Mouse (Mus musculus): Measurements from ENCODE around the gene Rtn4ip1.
"Not testable (repeated sequence)": the region's sequence is repeated elsewhere in the genome, so short reads cannot be mapped to it uniquely, and the experiment has no call there.

The Rtn4ip1 gene

GRCm38 (mm10) chr10:43901578-43902194 is at the start of gene Rtn4ip1, which contains the start of gene Qrsl1:
Gene Rtn4ip1, plus strand, starts transcription at chr10:43901807.
Gene Qrsl1, minus strand, starts transcription at chr10:43901745.
- in situ Hi-C loops (cut with MboI, MseI): no loop called here

DNA sequence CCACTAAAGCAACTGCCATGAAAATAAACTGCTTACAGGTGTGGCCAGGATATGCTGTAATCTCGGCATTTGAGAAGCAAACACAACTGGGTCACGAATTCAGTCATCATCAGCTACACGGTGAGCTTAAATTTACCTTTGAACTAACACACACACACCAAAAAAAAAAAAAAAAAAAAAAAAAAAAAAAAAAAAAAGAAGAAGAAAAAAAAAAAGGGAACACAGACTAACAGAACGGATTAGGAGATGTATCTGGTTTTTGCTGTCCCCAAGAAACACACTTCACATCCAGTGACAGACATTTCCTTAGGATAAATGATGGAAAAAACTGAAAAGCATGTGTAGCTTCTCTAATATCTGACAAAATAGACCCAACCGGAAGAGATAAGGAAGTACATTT is 49.7 kb upstream of the Rtn4ip1 start:
- in situ Hi-C loops (cut with MboI, MseI): no loop called here

DNA sequence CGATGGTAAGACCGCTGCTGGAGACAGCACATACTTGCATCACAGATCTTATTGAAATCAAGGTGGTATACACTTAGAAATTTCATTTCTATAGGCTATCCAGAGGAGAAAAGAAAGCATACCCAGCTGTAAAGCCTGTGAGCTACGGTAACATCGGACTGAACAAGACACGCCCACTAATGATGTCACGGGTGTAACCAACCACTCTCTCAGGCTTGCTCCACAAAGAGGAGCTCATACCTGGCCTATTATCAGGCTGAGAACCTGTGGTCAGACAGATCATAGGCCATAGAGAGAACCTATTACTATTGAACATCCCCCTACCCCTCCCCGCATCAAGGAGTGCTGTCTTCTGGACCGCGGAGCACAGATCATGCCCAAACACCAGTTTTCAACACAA is 45.7 kb upstream of the Rtn4ip1 start:
- in situ Hi-C loops (cut with MboI, MseI): no loop called here

DNA sequence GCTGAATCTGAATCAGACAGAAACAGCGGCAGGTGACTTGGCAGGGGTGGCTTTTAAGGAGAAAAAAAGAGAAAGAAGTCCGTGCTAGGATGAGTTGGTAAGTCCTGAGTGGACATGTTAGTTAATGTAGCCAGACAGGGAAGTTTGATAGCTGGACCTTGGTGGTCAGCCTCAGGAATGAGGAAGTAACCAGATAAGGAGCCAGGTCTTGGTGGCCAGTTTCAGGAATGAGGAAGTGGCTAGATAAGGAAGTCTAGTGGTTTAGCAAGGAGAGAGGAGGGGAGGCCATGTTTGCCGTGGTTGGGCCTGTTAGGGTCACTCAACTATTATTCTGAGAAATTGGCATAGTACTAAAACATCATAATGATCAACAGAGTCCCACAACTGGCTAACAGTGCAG is 45.3 kb upstream of the Rtn4ip1 start:
- in situ Hi-C loops (cut with MboI, MseI): no loop called here

DNA sequence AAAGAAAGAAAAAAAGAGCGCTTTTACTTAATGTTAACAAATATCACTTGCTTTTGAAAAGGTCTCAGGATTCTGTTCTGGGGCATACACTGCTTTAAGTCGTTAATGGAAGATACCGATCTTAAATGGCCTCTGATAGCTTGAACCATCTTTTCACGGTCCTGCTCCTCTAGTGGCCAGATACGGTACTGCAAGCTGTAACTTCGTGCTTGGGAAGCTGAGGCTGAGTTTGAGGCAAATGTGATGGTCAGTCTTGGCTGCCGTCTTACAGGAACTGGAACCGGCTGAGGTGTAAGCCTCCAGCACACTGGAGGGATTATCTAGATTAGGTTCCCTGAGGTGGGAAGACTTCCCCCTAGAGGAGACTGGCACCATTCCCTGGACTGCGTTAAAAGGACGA is 30.9 kb upstream of the Rtn4ip1 start:
- in situ Hi-C loops (cut with MboI, MseI): no loop called here

DNA sequence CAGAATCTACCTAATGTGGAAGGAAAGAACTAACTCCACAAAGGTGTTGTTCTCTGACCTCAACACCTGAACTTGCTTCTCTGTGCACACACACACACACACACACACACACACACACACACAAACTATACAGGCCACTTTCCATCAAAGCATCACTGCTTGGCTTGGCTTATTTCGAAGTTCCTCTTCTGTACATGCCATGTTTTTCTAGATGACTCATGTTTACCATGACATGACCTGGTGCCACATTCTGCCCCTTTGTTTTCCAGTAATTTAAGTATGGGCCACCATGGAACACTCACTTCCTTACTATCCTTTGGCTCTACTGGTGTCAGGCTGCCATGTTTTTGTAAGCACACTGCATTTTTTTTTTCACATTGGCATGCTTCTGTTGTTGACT is 30.1 kb upstream of the Rtn4ip1 start:
- in situ Hi-C loops (cut with MboI, MseI): no loop called here

GRCm38 (mm10) chr10:43887676-43888075 is 13.9 kb upstream of the Rtn4ip1 start:
- in situ Hi-C loops (cut with MboI, MseI): no loop called here

DNA sequence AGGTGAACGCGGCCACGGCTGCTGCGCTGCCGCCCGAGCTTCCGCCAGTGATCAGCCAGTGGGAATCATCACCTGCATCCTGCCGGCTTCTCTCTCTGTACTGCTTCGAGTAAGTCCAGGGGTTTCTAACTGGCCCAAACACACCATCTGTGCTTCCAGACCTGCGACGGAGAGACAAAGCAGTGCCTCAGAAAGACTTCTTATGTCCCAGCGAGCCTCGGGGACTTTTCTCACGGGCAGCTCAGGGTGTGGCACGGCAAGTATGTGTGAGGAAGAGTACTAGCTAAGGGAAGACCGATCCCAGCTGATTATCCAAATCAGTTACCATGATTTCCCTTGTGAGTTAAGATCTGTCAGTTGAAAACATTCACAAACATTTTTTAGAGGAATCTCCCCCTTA is 12.6 kb upstream of the Rtn4ip1 start:
- in situ Hi-C loops (cut with MboI, MseI): no loop called here

DNA sequence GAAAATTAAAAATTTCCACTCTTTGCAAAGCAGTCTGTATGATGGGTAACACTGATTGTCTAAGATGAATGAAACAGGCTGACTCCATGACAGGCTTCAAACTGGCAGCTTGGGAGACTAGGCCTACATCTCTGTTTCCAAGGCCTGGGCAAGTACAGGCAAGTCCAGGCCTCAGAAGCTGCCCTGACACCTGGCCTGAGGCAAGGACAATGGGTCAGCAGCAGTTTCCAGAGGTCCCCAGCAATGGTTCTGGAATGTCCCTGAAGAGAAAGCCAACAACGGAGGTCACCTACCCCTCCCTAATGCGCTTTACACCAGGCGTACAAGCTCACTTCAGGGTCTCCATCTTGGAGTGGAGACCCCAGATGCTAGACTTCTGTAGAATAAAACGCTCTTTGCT is 8.6 kb upstream of the Rtn4ip1 start:
- in situ Hi-C loops (cut with MboI, MseI): no loop called here

DNA sequence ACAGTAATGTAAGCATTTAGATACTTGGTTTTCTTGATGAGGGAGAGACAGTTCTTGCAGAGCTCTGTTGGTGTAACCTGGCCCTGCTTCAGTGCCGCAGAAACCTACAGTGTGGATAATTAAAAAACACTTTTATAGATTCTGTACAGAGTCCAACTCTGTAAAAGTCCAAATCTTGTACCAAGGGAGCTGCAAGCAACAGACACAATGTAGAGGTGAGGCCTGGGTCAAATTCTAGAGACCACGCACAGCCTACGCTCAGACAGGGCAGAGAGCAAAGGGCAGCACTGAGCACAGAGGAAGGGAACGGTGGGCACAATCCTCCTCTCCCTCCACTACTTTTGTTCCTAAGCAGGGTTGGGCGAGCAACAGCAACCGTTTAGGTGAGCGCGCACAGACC is 5.5 kb upstream of the Rtn4ip1 start:
- in situ Hi-C loops (cut with MboI, MseI): no loop called here

GRCm38 (mm10) chr10:43898276-43898675 is 3.3 kb upstream of the Rtn4ip1 start:
- in situ Hi-C loops (cut with MboI, MseI): no loop called here

- in situ Hi-C loops (cut with MboI, MseI): no loop called here
Measured at GRCm38 (mm10) chr10:43900883-43901570, 580 bp upstream of the Rtn4ip1 start.

DNA sequence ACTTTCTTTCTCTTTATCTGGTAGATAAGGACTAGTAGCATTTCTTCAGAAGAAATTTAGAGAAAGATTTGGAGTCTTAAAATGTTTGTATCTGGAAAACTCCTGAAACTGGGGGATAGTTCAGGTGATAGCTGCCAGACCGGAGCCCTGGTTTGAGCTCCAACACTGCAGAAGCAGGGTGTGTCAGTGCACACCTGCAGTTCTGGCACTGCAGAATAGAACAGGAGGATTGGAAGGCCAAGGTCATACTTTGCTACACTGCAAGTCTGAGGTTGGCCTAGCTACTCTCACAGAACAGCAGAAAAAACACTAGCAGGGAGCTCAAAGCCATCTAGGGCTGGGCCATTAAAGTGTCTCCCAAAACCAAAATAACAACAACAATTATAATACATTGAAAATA is 3.0 kb downstream of the Rtn4ip1 start:
- in situ Hi-C loops (cut with MboI, MseI): no loop called here

- in situ Hi-C loops (cut with MboI, MseI): no loop called here
Measured at GRCm38 (mm10) chr10:43910032-43910872, 8.6 kb downstream of the Rtn4ip1 start.

- in situ Hi-C loops (cut with MboI, MseI): no loop called here
Measured at GRCm38 (mm10) chr10:43910873-43911142, 9.2 kb downstream of the Rtn4ip1 start.

DNA sequence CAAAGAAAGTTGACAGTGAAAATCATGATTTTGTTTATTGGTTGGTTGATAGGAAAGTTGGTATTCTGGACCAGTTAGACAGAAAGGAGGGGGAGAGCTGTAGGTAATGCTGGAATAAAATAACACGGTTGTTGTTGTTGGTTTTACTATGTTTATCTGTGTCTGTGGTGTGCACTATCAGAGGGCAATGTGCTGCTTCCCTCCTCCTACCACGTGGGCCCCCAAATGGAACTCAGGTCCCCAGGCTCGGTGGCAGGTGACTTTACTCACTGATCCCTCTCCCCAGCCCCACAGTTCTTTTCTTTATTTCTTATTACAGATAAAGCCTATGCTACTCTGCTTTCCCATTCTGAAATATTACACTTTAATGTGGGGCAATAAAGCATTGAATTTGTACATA is 10.6 kb downstream of the Rtn4ip1 start:
- in situ Hi-C loops (cut with MboI, MseI): no loop called here

DNA sequence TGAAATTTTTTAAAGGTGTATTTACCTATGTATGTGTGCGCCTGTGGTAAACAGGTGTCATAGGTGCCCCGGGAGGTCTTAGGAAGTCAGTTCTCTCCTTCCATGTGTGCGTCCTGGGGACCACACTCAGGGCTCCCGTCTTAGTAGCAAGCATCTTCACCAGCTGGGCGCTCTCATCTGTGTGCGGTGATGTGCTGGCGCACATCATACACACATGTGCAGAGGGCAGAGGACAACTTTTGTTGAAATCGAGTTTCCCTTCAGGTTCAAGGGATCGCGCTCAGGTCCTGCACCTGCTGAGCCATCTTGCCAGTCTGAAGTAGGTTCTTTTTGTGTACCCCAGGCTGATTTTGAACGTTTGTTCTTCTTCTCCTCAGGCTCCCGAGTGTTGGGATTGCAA is 14.6 kb downstream of the Rtn4ip1 start:
- in situ Hi-C loops (cut with MboI, MseI): loop anchor here (5.0 kb wide), 1 partner anchor 339 kb away; the partner anchor contains the start of gene Cd24a

GRCm38 (mm10) chr10:43916737-43917136 is 15.1 kb downstream of the Rtn4ip1 start:
- in situ Hi-C loops (cut with MboI, MseI): loop anchor here (5.0 kb wide), 1 partner anchor 339 kb away; the partner anchor contains the start of gene Cd24a

DNA sequence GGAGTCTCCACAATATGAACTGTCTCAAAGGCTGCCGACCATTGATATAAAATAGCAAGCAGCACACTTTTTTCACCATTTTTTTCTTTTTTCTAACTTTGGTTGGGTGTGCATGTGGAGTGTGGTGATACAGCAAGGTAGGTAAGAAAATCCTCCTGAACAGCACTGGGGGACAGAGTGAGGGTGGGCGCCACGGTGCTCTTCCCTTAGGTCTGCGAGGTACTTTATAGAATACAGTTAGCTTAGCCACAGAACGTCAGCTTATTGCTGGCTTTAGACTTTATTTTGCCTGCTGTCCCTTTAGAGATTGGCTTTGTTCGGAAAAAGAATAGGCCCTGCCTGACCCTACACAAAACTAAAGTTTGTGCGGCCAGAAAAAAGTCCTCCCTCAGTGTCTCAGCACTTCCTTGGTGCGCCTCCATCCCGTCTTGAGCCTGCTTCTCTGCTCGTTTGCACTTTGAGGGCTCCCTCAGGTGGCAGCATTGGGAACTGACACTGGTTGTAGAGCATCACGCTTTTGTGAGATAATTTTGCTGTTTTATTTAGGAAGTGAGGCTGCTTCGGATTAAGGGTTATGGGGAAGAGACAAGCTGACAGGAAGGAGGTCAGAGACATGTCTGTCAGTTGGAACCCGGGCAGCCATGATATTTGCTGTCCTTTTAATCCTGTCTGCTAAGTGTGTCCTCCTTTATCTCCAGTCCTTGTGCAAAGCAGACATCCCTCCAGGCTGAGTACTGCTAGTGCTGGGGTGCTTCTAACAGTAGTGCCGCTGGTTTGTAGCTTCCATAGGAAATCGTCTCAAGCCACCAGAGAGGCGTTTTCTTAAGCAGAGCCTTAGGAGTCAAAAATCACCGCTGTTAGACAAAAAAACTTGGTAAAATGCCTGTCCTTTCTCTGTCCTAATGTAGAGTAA is 17.3 kb downstream of the Rtn4ip1 start:
- in situ Hi-C loops (cut with MboI, MseI): loop anchor here (5.0 kb wide), 1 partner anchor 342 kb away; the partner anchor contains the start of gene Cd24a

- in situ Hi-C loops (cut with MboI, MseI): no loop called here
Measured at GRCm38 (mm10) chr10:43923096-43923495, 21.5 kb downstream of the Rtn4ip1 start.

DNA sequence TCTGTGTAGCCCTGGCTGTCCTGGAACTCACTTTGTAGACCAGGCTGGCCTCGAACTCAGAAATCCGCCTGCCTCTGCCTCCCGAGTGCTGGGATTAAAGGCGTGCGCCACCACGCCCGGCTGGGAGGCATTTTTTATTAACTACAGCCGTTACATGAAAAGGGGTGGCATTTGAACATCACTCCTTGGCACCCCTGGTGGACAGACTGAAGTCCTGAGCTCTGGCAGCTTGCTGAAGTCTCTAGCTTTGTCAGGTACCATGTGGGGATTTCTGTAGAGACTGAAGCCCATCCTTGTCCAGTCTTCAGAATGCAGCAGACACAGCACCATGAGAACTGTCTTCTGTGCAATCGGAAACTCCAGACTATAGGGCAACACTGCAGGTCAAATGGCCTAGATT is 24.2 kb downstream of the Rtn4ip1 start:
- in situ Hi-C loops (cut with MboI, MseI): not testable (repeated sequence)

GRCm38 (mm10) chr10:43927736-43928135 is 26.1 kb downstream of the Rtn4ip1 start:
- in situ Hi-C loops (cut with MboI, MseI): no loop called here
